Mouse (Mus musculus) hindbrain, embryonic 15.5 days (tissue): ENCODE measurements around the gene Rbm33. TPM values are rescaled to one million over a fixed set of nuclear protein-coding genes. Genes with fewer than 3 reads are reported as not detected.
A peak's percentile ranks its signal among the peaks of the same experiment; 100 is the strongest.

Experiments used
- ATAC-seq: fragments of 200-750 bp; cut with Nextera tagmentation; 2 replicates; pipeline ENCODE4 v1.8.0; 2017; ENCODE audit warnings: low read depth, moderate number of reproducible peaks, moderate TSS enrichment; ENCODE audit not compliant: low FRiP score
- H3K27ac ChIP-seq: fragments of 300-500 bp; sonication (generic); replicated peaks from 2 replicates; pipeline ENCODE4 v1.5.1; 2015; ENCODE audit warnings: mild to moderate bottlenecking, inconsistent platforms
- H3K27me3 ChIP-seq: fragments of 300-500 bp; sonication (generic); 2 replicates; pipeline ENCODE4 v1.6.1; 2015; ENCODE audit warnings: control low read depth, inconsistent platforms
- H3K36me3 ChIP-seq: fragments of 300-500 bp; sonication (generic); 2 replicates; pipeline ENCODE4 v1.6.1; 2015; ENCODE audit warnings: control low read depth, inconsistent platforms
- H3K4me1 ChIP-seq: fragments of 300-500 bp; sonication (generic); replicated peaks from 2 replicates; pipeline ENCODE4 v1.6.1; 2015; ENCODE audit warnings: control low read depth, inconsistent platforms
- H3K4me2 ChIP-seq: fragments of 300-500 bp; sonication (generic); 2 replicates; pipeline ENCODE4 v1.6.1; 2015; ENCODE audit warnings: moderate library complexity, mild to moderate bottlenecking, inconsistent platforms
- H3K4me3 ChIP-seq: fragments of 300-500 bp; sonication (generic); 2 replicates; pipeline ENCODE4 v1.5.1; 2015; ENCODE audit warnings: mild to moderate bottlenecking, inconsistent platforms
- H3K9ac ChIP-seq: fragments of 300-500 bp; sonication (generic); 2 replicates; pipeline ENCODE4 v1.6.1; 2015; ENCODE audit warnings: inconsistent platforms
- H3K9me3 ChIP-seq: fragments of 300-500 bp; sonication (generic); 2 replicates; pipeline ENCODE4 v1.6.1; 2016; ENCODE audit warnings: control low read depth, inconsistent platforms
- WGBS: fragments of 180-500 bp; shearing (Covaris S2); methylation state at CpG from one replicate; pipeline ENCODE4 v1.1.7; 2015; 5-methylcytosine and 5-hydroxymethylcytosine counted together
- polyA plus RNA-seq: library from polyadenylated mRNA; unstranded; fragments of >200 nt; fragmentation: Nextera tagmentation; extraction: Ambion mirVana; gene quantifications from 2 replicates; pipeline ENCODE4 v1.2.1, GENCODE M21; 2015

Rbm33 gene
- polyA plus RNA-seq, 1 experiment from 2014 or later = 14.1 TPM

DNA sequence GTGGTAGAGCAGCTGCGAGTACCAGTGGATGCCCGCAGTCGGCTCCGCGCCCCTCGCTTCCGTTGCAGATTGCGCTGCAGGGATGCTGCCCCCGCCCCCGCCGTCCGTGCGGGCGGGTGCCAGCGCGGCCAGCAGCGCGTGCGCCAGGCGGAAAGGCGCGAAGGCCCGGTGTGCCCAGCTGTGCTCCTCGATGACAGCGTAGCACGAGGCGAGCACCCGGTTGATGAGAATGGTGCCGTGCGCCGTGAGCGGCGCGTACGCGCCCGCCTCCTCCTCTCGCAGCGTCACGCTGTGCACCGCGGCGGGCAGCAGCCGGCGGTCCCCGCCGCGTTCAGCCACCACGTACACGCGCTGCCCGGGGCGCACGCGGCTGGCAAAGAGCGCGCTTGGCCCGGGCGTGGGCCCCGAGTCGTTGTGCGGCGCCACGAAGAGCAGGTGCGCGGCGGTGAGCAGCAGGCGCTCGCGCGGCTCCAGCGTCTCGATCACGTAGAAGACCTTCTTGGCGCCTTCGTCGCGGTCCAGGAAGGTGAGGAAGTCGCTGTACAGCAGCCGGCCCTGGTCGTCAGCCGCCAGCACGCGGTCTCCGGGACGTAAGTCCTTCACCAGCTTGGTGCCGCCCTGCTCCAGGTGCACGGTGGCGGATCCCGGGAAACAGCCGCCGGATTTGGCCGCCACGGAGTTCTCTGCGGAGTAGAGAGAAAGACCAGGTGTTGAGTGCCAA is 141.2 kb downstream of the Rbm33 start:
- no peaks in the 10 kb centered on the region for H3K36me3 ChIP-seq
- H3K9ac ChIP-seq = no peak overlapping the region
- no peaks in the 10 kb centered on the region for H3K9me3 ChIP-seq
- peaks cover 36% of the 10 kb centered on the region for H3K4me1 ChIP-seq
- peaks cover 76% of the 10 kb centered on the region for H3K27me3 ChIP-seq
- H3K4me3 ChIP-seq = peak overlapping the region; percentile 45
- ATAC-seq = peak; percentile 57
- peak overlapping the region; percentile 85 for H3K4me2 ChIP-seq
- under 1% methylated on average over 92 of the region's 95 CpGs for WGBS
- H3K27ac ChIP-seq = no peak overlapping the region

DNA sequence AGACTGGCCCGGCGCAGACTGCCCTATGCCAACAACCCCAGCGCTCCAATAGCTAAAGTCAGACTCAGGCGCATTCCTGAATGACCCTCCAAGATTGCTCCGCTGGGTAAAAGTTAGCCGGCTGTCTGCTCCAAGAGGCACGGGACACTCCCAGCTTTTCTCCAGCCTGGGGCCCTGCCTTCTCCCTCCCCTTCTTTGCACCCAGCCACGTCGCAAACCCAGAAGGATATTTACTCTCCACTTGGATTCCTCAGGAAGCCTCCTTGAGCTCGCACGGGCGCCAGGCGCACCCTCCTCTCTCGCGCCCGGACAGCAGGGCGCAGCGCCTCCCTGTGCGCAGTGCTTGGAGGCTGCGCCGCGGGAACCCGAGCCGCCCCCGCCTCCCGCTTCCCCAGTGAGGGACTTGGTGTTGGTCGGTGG is 141.9 kb downstream of the Rbm33 start:
- Histone ChIP-seq H3K9me3 (no peaks in the 10 kb centered on the region), H3K4me3 (peak overlapping the region; percentile 45), H3K27me3 (peaks cover 83% of the 10 kb centered on the region), H3K9ac (no peak overlapping the region), H3K4me2 (peak overlapping the region; percentile 85), H3K36me3 (no peaks in the 10 kb centered on the region), H3K4me1 (peaks cover 43% of the 10 kb centered on the region), H3K27ac (no peak overlapping the region)
- 2% methylated on average over 27 of the region's 27 CpGs for WGBS
- 0 out of 2 replicates have a peak, but pooled peaks have one; percentile 36 for ATAC-seq

DNA sequence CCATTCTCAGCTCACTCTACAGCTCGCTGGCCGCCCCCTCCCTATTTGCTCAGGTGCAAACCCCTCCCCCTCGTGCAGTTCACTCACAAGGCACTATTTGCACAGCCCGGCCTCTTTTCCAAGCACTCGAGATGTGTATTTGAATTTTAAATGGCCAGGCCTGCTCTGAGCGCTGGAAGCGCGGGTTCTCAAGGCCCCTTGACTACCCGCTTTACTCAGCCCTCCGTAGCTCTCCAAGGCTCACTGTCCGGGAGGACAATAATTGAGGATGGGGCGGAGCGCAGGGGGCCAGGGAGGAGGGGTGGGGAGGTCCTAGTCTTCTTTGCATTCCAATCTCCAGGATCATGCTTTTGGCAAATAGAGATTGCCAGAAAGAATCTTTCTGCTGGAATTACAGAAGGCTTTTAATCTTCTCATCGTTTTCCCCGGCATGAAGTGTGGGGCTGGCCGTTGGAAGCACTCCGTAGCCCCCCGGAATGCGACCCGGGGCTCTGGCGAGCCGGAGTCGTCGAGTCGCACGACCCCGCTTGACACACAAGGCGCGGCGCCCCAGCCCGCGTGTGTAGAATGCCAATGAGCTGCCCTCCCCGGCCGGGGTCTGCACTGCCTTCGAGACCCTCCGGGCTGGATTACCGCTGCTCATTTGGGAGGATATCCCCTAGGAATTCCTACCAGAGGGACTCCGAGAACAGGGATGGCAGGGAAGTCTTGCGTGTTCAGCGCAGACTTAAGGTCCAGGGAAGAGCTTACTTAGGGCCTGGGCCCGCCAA is 142.7 kb downstream of the Rbm33 start:
- WGBS = 2% methylated on average over 41 of the region's 41 CpGs
- H3K36me3 ChIP-seq = no peaks in the 10 kb centered on the region
- peak overlapping the region; percentile 85 for H3K4me2 ChIP-seq
- peak; percentile 45; the same call in 1 of the 2 replicates for ATAC-seq
- H3K9me3 ChIP-seq = no peaks in the 10 kb centered on the region
- H3K4me1 ChIP-seq = peaks cover 51% of the 10 kb centered on the region
- no peak overlapping the region for H3K4me3 ChIP-seq
- H3K27me3 ChIP-seq = peaks cover 87% of the 10 kb centered on the region
- no peak overlapping the region for H3K27ac ChIP-seq
- no peak overlapping the region for H3K9ac ChIP-seq

DNA sequence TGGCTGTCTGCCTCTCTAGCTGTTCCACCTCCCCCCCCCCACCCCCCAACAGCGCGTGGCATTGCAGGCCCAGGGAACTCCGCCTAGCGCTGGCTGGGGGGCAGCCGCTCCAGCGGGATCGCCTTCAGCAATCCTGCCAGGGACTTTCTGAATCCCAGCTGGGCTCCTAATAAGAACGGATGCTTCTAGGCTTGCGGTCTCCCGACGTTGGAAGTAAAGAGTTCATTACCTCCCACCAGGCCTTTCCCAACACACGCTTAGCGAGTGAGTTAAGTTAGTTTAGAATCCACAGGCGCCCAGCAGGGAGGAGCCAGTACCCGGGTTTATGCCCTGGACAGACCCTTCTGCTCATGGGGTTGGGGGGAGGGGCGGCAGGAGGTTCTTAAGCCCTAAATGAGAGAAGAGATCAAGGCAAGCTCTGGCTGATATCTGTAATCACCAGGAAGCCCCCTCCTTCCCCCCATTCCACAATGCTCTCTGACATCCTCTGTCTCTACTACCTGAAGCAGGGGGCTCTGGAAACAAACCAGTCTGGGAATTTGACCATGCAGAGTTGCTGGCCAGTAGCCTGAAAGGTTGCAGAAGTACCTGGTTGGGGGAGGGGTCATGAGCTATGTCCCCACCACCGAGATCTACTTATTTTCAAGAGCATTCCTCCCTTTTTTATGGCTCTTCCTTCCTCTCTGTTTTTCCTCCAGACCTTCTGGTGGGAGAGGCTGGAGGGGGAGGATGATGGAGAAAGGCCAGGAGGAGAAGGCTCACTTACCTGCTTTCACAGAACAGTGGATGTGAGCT is 143.8 kb downstream of the Rbm33 start:
- 5% methylated on average over 17 of the region's 17 CpGs for WGBS
- H3K27me3 ChIP-seq = peaks cover 85% of the 10 kb centered on the region
- no peak overlapping the region for H3K27ac ChIP-seq
- 0 out of 2 replicates have a peak overlapping the region, but pooled peaks have one; percentile 10 for H3K4me2 ChIP-seq
- peaks cover 59% of the 10 kb centered on the region for H3K4me1 ChIP-seq
- no peaks in the 10 kb centered on the region for H3K9me3 ChIP-seq
- no peaks in the 10 kb centered on the region for H3K36me3 ChIP-seq
- peak overlapping the region; percentile 4; the same call in 1 of the 2 replicates for H3K4me3 ChIP-seq
- no peak for ATAC-seq
- no peak overlapping the region for H3K9ac ChIP-seq

DNA sequence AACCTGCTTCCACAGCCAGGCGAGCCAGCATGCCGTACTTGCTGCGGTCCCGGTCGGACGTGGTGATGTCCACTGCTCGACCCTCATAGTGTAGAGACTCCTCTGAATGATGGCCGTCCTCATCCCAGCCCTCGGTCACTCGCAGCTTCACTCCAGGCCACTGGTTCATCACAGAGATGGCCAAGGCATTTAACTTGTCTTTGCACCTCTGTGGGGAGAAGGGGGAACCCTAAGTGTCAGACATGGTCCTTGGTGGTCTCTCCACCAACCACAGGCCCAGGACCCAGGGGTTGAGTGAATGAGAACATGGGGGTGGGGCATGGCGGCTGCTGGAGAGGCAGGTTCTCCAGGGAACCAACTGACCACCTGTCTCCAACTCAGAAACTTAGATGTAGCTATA is 144.5 kb downstream of the Rbm33 start:
- Histone ChIP-seq H3K36me3 (no peaks in the 10 kb centered on the region), H3K27ac (no peak overlapping the region), H3K9ac (no peak overlapping the region), H3K9me3 (no peaks in the 10 kb centered on the region), H3K27me3 (peaks cover 83% of the 10 kb centered on the region), H3K4me2 (no peak overlapping the region), H3K4me1 (peaks cover 66% of the 10 kb centered on the region), H3K4me3 (no peak overlapping the region)
- no peak for ATAC-seq
- WGBS = 15% methylated on average over 11 of the region's 11 CpGs

DNA sequence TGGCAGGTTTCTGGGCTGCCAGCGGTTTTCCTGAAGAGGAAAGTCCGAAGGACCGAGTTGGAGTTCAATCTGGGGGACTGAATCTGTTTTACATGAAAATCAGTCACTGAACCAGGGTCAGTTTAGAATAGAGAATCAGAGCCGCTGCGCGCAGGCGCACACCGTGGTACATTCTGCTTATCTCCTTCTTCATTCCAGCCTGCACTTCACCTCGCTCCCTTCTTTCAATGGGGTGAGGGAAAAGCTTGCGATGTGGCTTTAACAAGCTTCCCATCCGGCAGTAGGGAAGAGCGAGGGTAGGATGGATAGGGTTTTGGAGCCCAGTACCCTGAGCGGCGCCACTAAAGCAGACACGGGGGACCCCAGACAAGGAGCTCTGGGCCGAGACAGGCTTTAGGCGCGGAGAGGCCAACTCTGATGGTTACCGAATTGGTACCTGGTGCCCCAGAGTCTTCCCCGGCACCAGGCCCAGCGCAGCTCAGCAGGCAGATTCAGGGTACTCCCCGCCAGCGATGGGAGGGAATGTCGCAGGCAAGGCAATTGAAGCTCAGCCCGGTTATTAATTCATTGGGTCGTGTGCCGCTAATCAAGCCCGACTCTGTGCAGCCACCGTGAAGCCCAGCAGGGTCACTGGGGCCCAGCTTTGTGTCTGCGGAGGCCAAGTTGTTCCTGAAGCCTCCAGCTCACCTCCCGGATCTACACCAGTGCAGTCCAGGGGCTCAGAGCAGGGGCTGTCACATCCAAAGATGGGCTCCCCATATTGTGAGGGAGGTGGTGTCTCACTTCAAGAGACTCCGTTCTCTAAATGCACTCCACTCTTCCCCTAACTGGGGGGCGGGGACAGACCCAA is 146.0 kb downstream of the Rbm33 start:
- Histone ChIP-seq H3K9ac (peak overlapping the region; percentile 46), H3K27ac (no peak overlapping the region), H3K4me2 (peak overlapping the region; percentile 99), H3K4me3 (peak overlapping the region; percentile 54), H3K27me3 (peaks cover 83% of the 10 kb centered on the region), H3K36me3 (no peaks in the 10 kb centered on the region), H3K9me3 (no peaks in the 10 kb centered on the region), H3K4me1 (peaks cover 69% of the 10 kb centered on the region)
- 2% methylated on average over 33 of the region's 33 CpGs for WGBS
- no peak for ATAC-seq

DNA sequence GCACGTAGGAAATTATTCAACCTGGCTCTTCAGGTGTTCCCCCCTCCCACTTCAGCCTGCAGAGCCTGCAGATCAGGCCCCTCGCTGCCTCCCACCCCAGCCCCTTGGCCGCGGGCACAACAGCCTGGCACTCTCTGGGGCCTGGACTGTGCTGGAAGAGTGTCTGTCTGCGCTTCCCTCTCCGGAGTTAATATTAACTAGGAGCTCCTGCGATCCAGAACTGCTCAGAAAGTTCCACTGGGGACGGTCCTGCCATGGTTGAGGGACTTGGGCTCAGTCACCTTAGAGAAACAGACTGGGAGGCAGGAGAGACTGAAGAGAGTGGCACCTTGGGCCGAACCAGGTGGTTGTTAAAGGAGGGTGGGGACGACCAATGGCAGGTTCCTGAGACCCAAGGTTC is 146.7 kb downstream of the Rbm33 start:
- H3K4me1 ChIP-seq = peaks cover 62% of the 10 kb centered on the region
- H3K4me2 ChIP-seq = peak overlapping the region; percentile 99
- no peaks in the 10 kb centered on the region for H3K36me3 ChIP-seq
- H3K27me3 ChIP-seq = peaks cover 83% of the 10 kb centered on the region
- H3K9ac ChIP-seq = no peak overlapping the region
- no peaks in the 10 kb centered on the region for H3K9me3 ChIP-seq
- H3K27ac ChIP-seq = no peak overlapping the region
- H3K4me3 ChIP-seq = peak overlapping the region; percentile 54
- WGBS = 3% methylated on average over 10 of the region's 10 CpGs
- no peak for ATAC-seq

DNA sequence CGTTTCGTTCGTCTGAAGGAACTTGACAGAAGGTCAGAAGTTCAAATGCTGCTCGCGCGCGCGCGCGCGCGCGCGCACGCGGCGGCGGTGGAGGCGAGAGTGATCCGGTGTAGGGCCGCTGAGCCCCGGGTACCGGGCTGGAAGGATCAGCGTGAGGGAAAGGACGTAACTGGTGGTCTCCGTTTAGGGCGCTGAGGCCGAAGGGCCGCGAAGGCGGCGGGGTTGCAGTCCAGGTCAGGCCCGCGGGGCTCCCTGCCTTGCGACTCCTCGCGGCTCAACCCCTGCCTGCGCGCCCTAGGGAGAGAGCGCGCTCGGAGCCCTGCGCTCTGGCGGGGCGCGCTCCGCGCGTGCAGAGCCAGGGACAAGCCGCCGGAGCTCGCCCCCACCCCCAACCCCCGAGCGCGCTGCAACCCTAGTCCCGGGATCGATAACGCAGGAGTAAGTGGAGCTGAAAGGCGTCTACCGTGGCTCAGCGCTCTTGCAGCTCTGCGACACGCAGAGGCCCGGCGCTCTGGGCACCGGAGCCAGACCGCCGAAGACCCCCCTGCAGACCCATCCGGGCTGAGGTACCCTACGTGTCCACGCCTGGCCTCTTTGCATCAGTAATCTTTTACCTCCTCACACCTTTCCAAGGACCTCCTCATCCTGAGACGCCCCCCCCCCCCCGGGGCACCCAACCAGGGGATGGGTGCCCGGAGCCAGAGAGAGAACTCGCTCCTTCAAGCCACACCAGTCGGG is 147.6 kb downstream of the Rbm33 start:
- ATAC-seq = peak; percentile 33
- H3K36me3 ChIP-seq = no peaks in the 10 kb centered on the region
- H3K9me3 ChIP-seq = no peaks in the 10 kb centered on the region
- H3K27me3 ChIP-seq = peaks cover 83% of the 10 kb centered on the region
- 0% methylated on average over 68 of the region's 76 CpGs for WGBS
- peak overlapping the region; percentile 99 for H3K4me2 ChIP-seq
- peaks cover 54% of the 10 kb centered on the region for H3K4me1 ChIP-seq
- peak overlapping the region; percentile 48 for H3K9ac ChIP-seq
- peak overlapping the region; percentile 36 for H3K27ac ChIP-seq
- H3K4me3 ChIP-seq = peak overlapping the region; percentile 54

DNA sequence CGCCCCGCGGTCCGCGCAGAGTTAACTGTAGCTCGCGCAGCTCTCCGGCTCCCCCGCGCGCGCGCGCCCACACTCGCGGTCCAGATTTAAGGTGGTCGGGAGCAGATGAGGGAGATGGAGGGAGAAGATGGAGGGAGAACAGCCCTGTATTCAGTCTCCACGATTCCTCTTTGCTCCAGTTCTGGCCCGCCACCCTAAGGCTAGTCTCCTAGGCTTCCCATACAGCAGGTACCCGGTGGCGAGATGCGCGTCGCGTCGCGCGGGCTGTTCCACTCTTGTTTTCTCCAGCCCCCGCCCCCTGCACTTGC is 148.1 kb downstream of the Rbm33 start:
- Histone ChIP-seq H3K9ac (peak overlapping the region; percentile 48), H3K4me3 (peak overlapping the region; percentile 54), H3K27ac (peak overlapping the region; percentile 36), H3K27me3 (peaks cover 83% of the 10 kb centered on the region), H3K9me3 (no peaks in the 10 kb centered on the region), H3K4me2 (peak overlapping the region; percentile 99), H3K36me3 (no peaks in the 10 kb centered on the region), H3K4me1 (peaks cover 49% of the 10 kb centered on the region)
- WGBS = 0% methylated on average over 28 of the region's 29 CpGs
- ATAC-seq = peak; percentile 73

DNA sequence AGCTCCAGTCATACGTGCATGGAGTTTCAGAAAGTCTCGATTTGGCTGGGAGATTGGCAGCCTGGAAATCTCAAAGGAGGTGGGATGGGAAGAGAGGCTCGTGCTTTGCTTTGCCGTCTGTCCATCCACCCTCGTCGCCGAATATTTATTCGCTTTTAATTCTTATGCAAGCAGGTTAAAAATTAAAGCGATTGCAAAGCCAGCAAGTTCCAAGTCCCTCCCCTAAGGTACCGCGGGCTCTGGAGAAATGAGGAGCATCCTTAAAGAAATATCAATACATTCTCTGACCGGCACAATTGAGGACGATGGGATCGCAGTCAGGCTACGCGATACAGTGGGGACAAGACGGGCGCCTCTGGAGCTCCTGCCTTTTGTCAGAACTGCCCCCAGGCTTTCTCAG is 148.6 kb downstream of the Rbm33 start:
- WGBS = under 1% methylated on average over 18 of the region's 18 CpGs
- H3K9me3 ChIP-seq = no peaks in the 10 kb centered on the region
- H3K36me3 ChIP-seq = no peaks in the 10 kb centered on the region
- H3K9ac ChIP-seq = peak overlapping the region; percentile 48
- H3K4me3 ChIP-seq = peak overlapping the region; percentile 54
- H3K4me2 ChIP-seq = peak overlapping the region; percentile 99
- peaks cover 44% of the 10 kb centered on the region for H3K4me1 ChIP-seq
- peaks cover 79% of the 10 kb centered on the region for H3K27me3 ChIP-seq
- no peak overlapping the region for H3K27ac ChIP-seq
- no peak for ATAC-seq

DNA sequence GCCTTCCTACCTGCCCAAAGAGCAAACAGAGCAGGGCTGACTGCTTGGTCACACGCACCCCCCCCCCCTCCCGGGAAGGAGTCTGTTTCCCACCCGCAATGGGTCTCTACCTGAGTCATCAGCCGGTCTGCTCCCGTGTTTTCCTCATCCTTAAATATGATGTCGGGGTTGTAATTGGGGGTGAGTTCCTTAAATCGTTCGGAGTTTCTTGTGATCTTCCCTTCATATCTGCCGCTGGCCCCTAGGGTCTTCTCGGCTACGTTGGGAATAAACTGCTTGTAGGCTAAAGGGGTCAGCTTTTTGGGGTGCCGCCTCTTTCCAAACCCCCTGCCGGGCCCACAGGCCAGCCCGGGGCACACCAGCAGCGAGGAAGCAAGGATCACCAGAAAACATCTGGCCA is 149.4 kb downstream of the Rbm33 start:
- Histone ChIP-seq H3K9ac (peak overlapping the region; percentile 50), H3K4me1 (peaks cover 43% of the 10 kb centered on the region), H3K36me3 (no peaks in the 10 kb centered on the region), H3K4me3 (peak overlapping the region; percentile 54), H3K9me3 (no peaks in the 10 kb centered on the region), H3K27ac (peak overlapping the region; percentile 83), H3K27me3 (peaks cover 75% of the 10 kb centered on the region), H3K4me2 (peak overlapping the region; percentile 99)
- ATAC-seq = no peak
- WGBS = under 1% methylated on average over 14 of the region's 15 CpGs
